Mouse (Mus musculus): ENCODE measurements around the gene Evl.
A peak's percentile ranks its signal among the peaks of the same experiment; 100 is the strongest.
"Not testable (repeated sequence)": the region's sequence is repeated elsewhere in the genome, so short reads cannot be mapped to it uniquely, and the experiment has no call there.

Gene Evl

GRCm38 (mm10) chr12:108694223-108694622 lies 139.7 kb downstream of the Evl start:
- DNase-seq (ENCODE audit: low spot score in 2 of 2), result no peak

- DNase-seq (ENCODE audit: low spot score in 2 of 2), result no peak
Measured at GRCm38 (mm10) chr12:108698697-108699471, 144.4 kb downstream of the Evl start.

GRCm38 (mm10) chr12:108699576-108699975 lies 145.1 kb downstream of the Evl start:
- DNase-seq (ENCODE audit: low spot score in 2 of 2), result no peak

GRCm38 (mm10) chr12:108700037-108700436 lies 145.5 kb downstream of the Evl start:
- DNase-seq (ENCODE audit: low spot score in 2 of 2), result no peak

GRCm38 (mm10) chr12:108701221-108701620 lies 146.7 kb downstream of the Evl start:
- DNase-seq (ENCODE audit: low spot score in 2 of 2), result no peak

GRCm38 (mm10) chr12:108702185-108702584 lies 147.7 kb downstream of the Evl start, which contains the start of gene Degs2:
Gene Degs2 (minus strand): TSS chr12:108702315.
- no peak for DNase-seq (ENCODE audit: low spot score in 2 of 2)

- no peak for DNase-seq (ENCODE audit: low spot score in 2 of 2)
Measured at GRCm38 (mm10) chr12:108705486-108705885, 151.0 kb downstream of the Evl start.

GRCm38 (mm10) chr12:108706129-108706528 lies 151.6 kb downstream of the Evl start:
- no peak for DNase-seq (ENCODE audit: low spot score in 2 of 2)

- DNase-seq (ENCODE audit: low spot score in 2 of 2), result no peak
Measured at GRCm38 (mm10) chr12:108709386-108709785, 154.9 kb downstream of the Evl start.

GRCm38 (mm10) chr12:108709964-108710765 lies 155.6 kb downstream of the Evl start:
- DNase-seq (ENCODE audit: low spot score in 2 of 2), result no peak

- no peak for DNase-seq (ENCODE audit: low spot score in 2 of 2)
Measured at GRCm38 (mm10) chr12:108710861-108711615, 156.5 kb downstream of the Evl start.

GRCm38 (mm10) chr12:108712481-108712880 lies 158.0 kb downstream of the Evl start:
- DNase-seq (ENCODE audit: low spot score in 2 of 2), result no peak

GRCm38 (mm10) chr12:108713972-108714371 lies 159.5 kb downstream of the Evl start:
- DNase-seq (ENCODE audit: low spot score in 2 of 2), result not testable (repeated sequence)

- DNase-seq (ENCODE audit: low spot score in 2 of 2), result no peak
Measured at GRCm38 (mm10) chr12:108715854-108716253, 161.3 kb downstream of the Evl start.

- DNase-seq (ENCODE audit: low spot score in 2 of 2), result no peak
Measured at GRCm38 (mm10) chr12:108718485-108718884, 164.0 kb downstream of the Evl start.

- no peak for DNase-seq (ENCODE audit: low spot score in 2 of 2)
Measured at GRCm38 (mm10) chr12:108722464-108722863, 167.9 kb downstream of the Evl start.

GRCm38 (mm10) chr12:108723841-108724240 lies 169.3 kb downstream of the Evl start:
- DNase-seq (ENCODE audit: low spot score in 2 of 2), result peak in 1 of 2 experiments; percentile 43

GRCm38 (mm10) chr12:108734386-108734785 lies 179.9 kb downstream of the Evl start:
- no peak for DNase-seq (ENCODE audit: low spot score in 2 of 2)

- no peak for DNase-seq (ENCODE audit: low spot score in 2 of 2)
Measured at GRCm38 (mm10) chr12:108737838-108738237, 183.3 kb downstream of the Evl start.

Data from spleen, postnatal 4 days (tissue).